Mouse (Mus musculus) B cell, adult 67 days (primary cell): ENCODE data around the gene Fzd4. TPM values are rescaled to one million over a fixed set of nuclear protein-coding genes. Genes with fewer than 3 reads are reported as not detected.

Experiments used
- total RNA-seq, 2 experiments: library from RNA; stranded (reverse); gene quantifications; 4 replicates each; pipeline ENCODE4 v1.2.4; 2023

Gene Fzd4
- total RNA-seq: under 1 TPM in 1 of 2 experiments, not detected in 1; 0.12 TPM

GRCm38 (mm10) chr7:89404081-89404733, at the start of gene Fzd4, which contains the start of gene Tmem135:
Gene Fzd4 (plus strand): TSS chr7:89404355.
Gene Tmem135 (minus strand): TSS chr7:89404222.

Other genes starting within 250 kb of the Fzd4 start
- gene Tmem135, start 133 bp upstream of the Fzd4 start, total RNA-seq: 10 to 100 TPM; 50.6 to 62.7 TPM
- gene Prss23, start 122.8 kb downstream of the Fzd4 start, total RNA-seq: not detected
- not detected for gene Me3, start 228.0 kb downstream of the Fzd4 start, total RNA-seq